Mouse (Mus musculus): Measurements from ENCODE around the gene Zfp341. TPM values are rescaled to one million over a fixed set of nuclear protein-coding genes. Genes with fewer than 3 reads are reported as not detected.

The Zfp341 gene
- polyA plus RNA-seq, 1 experiment = 3.8 TPM

- TF ChIP-seq POLR2A (IDR thresholded peaks at IDR 0.05; ENCODE audit: insufficient read depth, low read length) (no peak), EP300 (IDR thresholded peaks at IDR 0.05; ENCODE audit: insufficient read depth, low read depth, low read length) (no peak), CTCF (IDR thresholded peaks at IDR 0.05; ENCODE audit: low read depth, low read length) (no peak)
- peaks cover 3% of the 10 kb centered on the region for H3K4me1 ChIP-seq (ENCODE audit: control insufficient read depth, insufficient read depth, low read length)
- no peak overlapping the region for H3K9ac ChIP-seq (ENCODE audit: low read depth, poor library complexity, severe bottlenecking)
- no peaks in the 10 kb centered on the region for H3K9me3 ChIP-seq (replicated peaks; ENCODE audit: control insufficient read depth, insufficient read depth, low read length, poor library complexity, severe bottlenecking)
- H3K27ac ChIP-seq (ENCODE audit: insufficient read depth, low read length) = no peak overlapping the region
- H3K27me3 ChIP-seq (ENCODE audit: control insufficient read depth, insufficient read depth, low read length, poor library complexity, severe bottlenecking) = no peaks in the 10 kb centered on the region
- H3K4me3 ChIP-seq (ENCODE audit: low read depth, low read length) = no peak overlapping the region
- H3K36me3 ChIP-seq (ENCODE audit: control insufficient read depth, insufficient read depth, low read length, poor library complexity, severe bottlenecking) = no peaks in the 10 kb centered on the region
These were observed 40.1 kb upstream of the Zfp341 start for GRCm38 (mm10) chr2:154572996-154573395.

- Histone ChIP-seq H3K9me3 (replicated peaks; ENCODE audit: control insufficient read depth, insufficient read depth, low read length, poor library complexity, severe bottlenecking) (no peaks in the 10 kb centered on the region), H3K4me3 (ENCODE audit: low read depth, low read length) (no peak overlapping the region), H3K27ac (ENCODE audit: insufficient read depth, low read length) (no peak overlapping the region), H3K36me3 (ENCODE audit: control insufficient read depth, insufficient read depth, low read length, poor library complexity, severe bottlenecking) (no peaks in the 10 kb centered on the region), H3K9ac (ENCODE audit: low read depth, poor library complexity, severe bottlenecking) (no peak overlapping the region), H3K27me3 (ENCODE audit: control insufficient read depth, insufficient read depth, low read length, poor library complexity, severe bottlenecking) (no peaks in the 10 kb centered on the region), H3K4me1 (ENCODE audit: control insufficient read depth, insufficient read depth, low read length) (peaks cover 3% of the 10 kb centered on the region)
- TF ChIP-seq CTCF (IDR thresholded peaks at IDR 0.05; ENCODE audit: low read depth, low read length) (no peak), POLR2A (IDR thresholded peaks at IDR 0.05; ENCODE audit: insufficient read depth, low read length) (no peak), EP300 (IDR thresholded peaks at IDR 0.05; ENCODE audit: insufficient read depth, low read depth, low read length) (no peak)
These were observed 38.8 kb upstream of the Zfp341 start for GRCm38 (mm10) chr2:154574271-154574670.

- no peak overlapping the region for H3K4me3 ChIP-seq (ENCODE audit: low read depth, low read length)
These were observed 36.0 kb upstream of the Zfp341 start for GRCm38 (mm10) chr2:154576876-154577743.

GRCm38 (mm10) chr2:154577744-154578067 is 35.4 kb upstream of the Zfp341 start:
- no peak for TF ChIP-seq EP300 (IDR thresholded peaks at IDR 0.05; ENCODE audit: insufficient read depth, low read depth, low read length)
- TF ChIP-seq POLR2A (IDR thresholded peaks at IDR 0.05; ENCODE audit: insufficient read depth, low read length) = no peak
- TF ChIP-seq CTCF (IDR thresholded peaks at IDR 0.05; ENCODE audit: low read depth, low read length) = no peak
- no peaks in the 10 kb centered on the region for H3K27me3 ChIP-seq (ENCODE audit: control insufficient read depth, insufficient read depth, low read length, poor library complexity, severe bottlenecking)
- no peak overlapping the region for H3K9ac ChIP-seq (ENCODE audit: low read depth, poor library complexity, severe bottlenecking)
- peaks cover 3% of the 10 kb centered on the region for H3K4me1 ChIP-seq (ENCODE audit: control insufficient read depth, insufficient read depth, low read length)
- no peak overlapping the region for H3K27ac ChIP-seq (ENCODE audit: insufficient read depth, low read length)
- H3K36me3 ChIP-seq (ENCODE audit: control insufficient read depth, insufficient read depth, low read length, poor library complexity, severe bottlenecking) = no peaks in the 10 kb centered on the region
- no peak overlapping the region for H3K4me3 ChIP-seq (ENCODE audit: low read depth, low read length)
- no peaks in the 10 kb centered on the region for H3K9me3 ChIP-seq (replicated peaks; ENCODE audit: control insufficient read depth, insufficient read depth, low read length, poor library complexity, severe bottlenecking)

More at GRCm38 (mm10) chr2:154576876-154577743, 36.0 kb upstream of the Zfp341 start:
- Histone ChIP-seq H3K9ac (ENCODE audit: low read depth, poor library complexity, severe bottlenecking) (no peak overlapping the region), H3K9me3 (replicated peaks; ENCODE audit: control insufficient read depth, insufficient read depth, low read length, poor library complexity, severe bottlenecking) (no peaks in the 10 kb centered on the region), H3K27me3 (ENCODE audit: control insufficient read depth, insufficient read depth, low read length, poor library complexity, severe bottlenecking) (no peaks in the 10 kb centered on the region), H3K36me3 (ENCODE audit: control insufficient read depth, insufficient read depth, low read length, poor library complexity, severe bottlenecking) (no peaks in the 10 kb centered on the region), H3K4me1 (ENCODE audit: control insufficient read depth, insufficient read depth, low read length) (peaks cover 3% of the 10 kb centered on the region), H3K27ac (ENCODE audit: insufficient read depth, low read length) (no peak overlapping the region)
- TF ChIP-seq CTCF (IDR thresholded peaks at IDR 0.05; ENCODE audit: low read depth, low read length) (no peak), EP300 (IDR thresholded peaks at IDR 0.05; ENCODE audit: insufficient read depth, low read depth, low read length) (0 out of 2 replicates have a peak, but pooled peaks have one; percentile 52), POLR2A (IDR thresholded peaks at IDR 0.05; ENCODE audit: insufficient read depth, low read length) (no peak)

- Histone ChIP-seq H3K27ac (ENCODE audit: insufficient read depth, low read length) (no peak overlapping the region), H3K9me3 (replicated peaks; ENCODE audit: control insufficient read depth, insufficient read depth, low read length, poor library complexity, severe bottlenecking) (no peaks in the 10 kb centered on the region), H3K27me3 (ENCODE audit: control insufficient read depth, insufficient read depth, low read length, poor library complexity, severe bottlenecking) (no peaks in the 10 kb centered on the region), H3K36me3 (ENCODE audit: control insufficient read depth, insufficient read depth, low read length, poor library complexity, severe bottlenecking) (no peaks in the 10 kb centered on the region), H3K4me3 (ENCODE audit: low read depth, low read length) (no peak overlapping the region), H3K9ac (ENCODE audit: low read depth, poor library complexity, severe bottlenecking) (no peak overlapping the region), H3K4me1 (ENCODE audit: control insufficient read depth, insufficient read depth, low read length) (peaks cover 3% of the 10 kb centered on the region)
- TF ChIP-seq CTCF (IDR thresholded peaks at IDR 0.05; ENCODE audit: low read depth, low read length) = no peak
- TF ChIP-seq EP300 (IDR thresholded peaks at IDR 0.05; ENCODE audit: insufficient read depth, low read depth, low read length) = no peak
- no peak for TF ChIP-seq POLR2A (IDR thresholded peaks at IDR 0.05; ENCODE audit: insufficient read depth, low read length)
These were observed 32.5 kb upstream of the Zfp341 start for GRCm38 (mm10) chr2:154580586-154580985.

GRCm38 (mm10) chr2:154581421-154581820 is 31.7 kb upstream of the Zfp341 start:
- Histone ChIP-seq H3K36me3 (ENCODE audit: control insufficient read depth, insufficient read depth, low read length, poor library complexity, severe bottlenecking) (no peaks in the 10 kb centered on the region), H3K27ac (ENCODE audit: insufficient read depth, low read length) (no peak overlapping the region), H3K4me3 (ENCODE audit: low read depth, low read length) (no peak overlapping the region), H3K9ac (ENCODE audit: low read depth, poor library complexity, severe bottlenecking) (no peak overlapping the region), H3K4me1 (ENCODE audit: control insufficient read depth, insufficient read depth, low read length) (peaks cover 2% of the 10 kb centered on the region), H3K9me3 (replicated peaks; ENCODE audit: control insufficient read depth, insufficient read depth, low read length, poor library complexity, severe bottlenecking) (no peaks in the 10 kb centered on the region), H3K27me3 (ENCODE audit: control insufficient read depth, insufficient read depth, low read length, poor library complexity, severe bottlenecking) (no peaks in the 10 kb centered on the region)
- TF ChIP-seq CTCF (IDR thresholded peaks at IDR 0.05; ENCODE audit: low read depth, low read length) = peak; percentile 41
- no peak for TF ChIP-seq EP300 (IDR thresholded peaks at IDR 0.05; ENCODE audit: insufficient read depth, low read depth, low read length)

All from ES-Bruce4 (cell line).